Mouse (Mus musculus): ENCODE measurements around the gene Ggcx. TPM values are rescaled to one million over a fixed set of nuclear protein-coding genes. Genes with fewer than 3 reads are reported as not detected.

Gene Ggcx
- polyA plus RNA-seq, 1 experiment from 2014 or later, result 23.2 TPM

GRCm38 (mm10) chr6:72409567-72409966 lies 4.5 kb upstream of the Ggcx start:
- H3K27me3 ChIP-seq (ENCODE audit: control insufficient read depth, insufficient read depth, low read length), result no peaks in the 10 kb centered on the region
- no peak overlapping the region for H3K27ac ChIP-seq (ENCODE audit: low read length)
- H3K36me3 ChIP-seq (ENCODE audit: control insufficient read depth, insufficient read depth, low read length), result no peaks in the 10 kb centered on the region
- H3K4me2 ChIP-seq (replicated peaks; ENCODE audit: low read depth, low read length), result no peak overlapping the region
- H3K4me3 ChIP-seq (ENCODE audit: low read depth, low read length), result no peak overlapping the region
- no peaks in the 10 kb centered on the region for H3K4me1 ChIP-seq (ENCODE audit: control insufficient read depth, insufficient read depth, low read length)
- no peak for ATAC-seq (ENCODE audit: insufficient number of reproducible peaks, insufficient read depth, low FRiP score, low read depth)
- no peak overlapping the region for H3K9ac ChIP-seq (replicated peaks; ENCODE audit: low read depth, low read length)
- 11% methylated on average over 3 of the region's 3 CpGs for WGBS
- no peaks in the 10 kb centered on the region for H3K9me3 ChIP-seq (ENCODE audit: control insufficient read depth, low read depth, low read length)

GRCm38 (mm10) chr6:72410003-72410402 lies 4.1 kb upstream of the Ggcx start:
- peaks cover 2% of the 10 kb centered on the region; the same call in 1 of the 2 replicates for H3K4me1 ChIP-seq (ENCODE audit: control insufficient read depth, insufficient read depth, low read length)
- H3K4me3 ChIP-seq (ENCODE audit: low read depth, low read length), result no peak overlapping the region
- H3K9ac ChIP-seq (replicated peaks; ENCODE audit: low read depth, low read length), result no peak overlapping the region
- 21% methylated on average over 1 of the region's 1 CpGs for WGBS
- no peaks in the 10 kb centered on the region for H3K36me3 ChIP-seq (ENCODE audit: control insufficient read depth, insufficient read depth, low read length)
- no peaks in the 10 kb centered on the region for H3K27me3 ChIP-seq (ENCODE audit: control insufficient read depth, insufficient read depth, low read length)
- no peaks in the 10 kb centered on the region for H3K9me3 ChIP-seq (ENCODE audit: control insufficient read depth, low read depth, low read length)
- H3K27ac ChIP-seq (ENCODE audit: low read length), result no peak overlapping the region
- ATAC-seq (ENCODE audit: insufficient number of reproducible peaks, insufficient read depth, low FRiP score, low read depth), result no peak
- H3K4me2 ChIP-seq (replicated peaks; ENCODE audit: low read depth, low read length), result no peak overlapping the region

DNA sequence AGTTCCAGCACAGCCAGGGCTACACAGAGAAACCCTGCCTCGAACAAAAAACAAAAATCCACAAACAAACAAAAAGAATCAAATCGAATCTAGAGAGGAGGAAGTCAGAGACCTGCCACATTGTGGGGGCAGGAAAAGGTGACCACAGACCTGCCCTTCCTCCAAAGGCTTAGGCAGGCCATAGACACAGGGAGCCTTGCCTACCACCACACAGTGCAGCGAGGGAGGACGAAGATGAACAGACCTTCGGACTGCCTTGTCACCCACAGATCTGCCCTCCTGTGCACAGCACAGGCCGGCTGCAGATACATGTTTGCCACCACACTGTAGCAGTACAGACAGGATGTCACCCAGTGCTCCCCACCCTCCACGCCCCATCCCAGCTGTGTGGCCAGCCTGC lies 3.6 kb upstream of the Ggcx start:
- no peak overlapping the region for H3K4me2 ChIP-seq (replicated peaks; ENCODE audit: low read depth, low read length)
- 81% methylated on average over 7 of the region's 7 CpGs for WGBS
- no peak for ATAC-seq (ENCODE audit: insufficient number of reproducible peaks, insufficient read depth, low FRiP score, low read depth)
- no peak overlapping the region for H3K4me3 ChIP-seq (ENCODE audit: low read depth, low read length)
- no peak overlapping the region for H3K27ac ChIP-seq (ENCODE audit: low read length)
- peaks cover 6% of the 10 kb centered on the region; the same call in 1 of the 2 replicates for H3K4me1 ChIP-seq (ENCODE audit: control insufficient read depth, insufficient read depth, low read length)
- H3K9me3 ChIP-seq (ENCODE audit: control insufficient read depth, low read depth, low read length), result no peaks in the 10 kb centered on the region
- no peak overlapping the region for H3K9ac ChIP-seq (replicated peaks; ENCODE audit: low read depth, low read length)
- H3K36me3 ChIP-seq (ENCODE audit: control insufficient read depth, insufficient read depth, low read length), result no peaks in the 10 kb centered on the region
- H3K27me3 ChIP-seq (ENCODE audit: control insufficient read depth, insufficient read depth, low read length), result no peaks in the 10 kb centered on the region

GRCm38 (mm10) chr6:72415181-72415580 lies 1.1 kb downstream of the Ggcx start:
- H3K4me1 ChIP-seq (ENCODE audit: control insufficient read depth, insufficient read depth, low read length), result peaks cover 6% of the 10 kb centered on the region; the same call in 1 of the 2 replicates
- peak overlapping the region; percentile 87 for H3K4me3 ChIP-seq (ENCODE audit: low read depth, low read length)
- peaks cover 15% of the 10 kb centered on the region for H3K36me3 ChIP-seq (ENCODE audit: control insufficient read depth, insufficient read depth, low read length)
- no peaks in the 10 kb centered on the region for H3K9me3 ChIP-seq (ENCODE audit: control insufficient read depth, low read depth, low read length)
- peak overlapping the region; percentile 89; the same call in 1 of the 2 replicates for H3K9ac ChIP-seq (replicated peaks; ENCODE audit: low read depth, low read length)
- H3K27ac ChIP-seq (ENCODE audit: low read length), result no peak overlapping the region
- 79% methylated on average over 5 of the region's 5 CpGs for WGBS
- H3K4me2 ChIP-seq (replicated peaks; ENCODE audit: low read depth, low read length), result peak overlapping the region; percentile 81
- ATAC-seq (ENCODE audit: insufficient number of reproducible peaks, insufficient read depth, low FRiP score, low read depth), result no peak
- no peaks in the 10 kb centered on the region for H3K27me3 ChIP-seq (ENCODE audit: control insufficient read depth, insufficient read depth, low read length)

DNA sequence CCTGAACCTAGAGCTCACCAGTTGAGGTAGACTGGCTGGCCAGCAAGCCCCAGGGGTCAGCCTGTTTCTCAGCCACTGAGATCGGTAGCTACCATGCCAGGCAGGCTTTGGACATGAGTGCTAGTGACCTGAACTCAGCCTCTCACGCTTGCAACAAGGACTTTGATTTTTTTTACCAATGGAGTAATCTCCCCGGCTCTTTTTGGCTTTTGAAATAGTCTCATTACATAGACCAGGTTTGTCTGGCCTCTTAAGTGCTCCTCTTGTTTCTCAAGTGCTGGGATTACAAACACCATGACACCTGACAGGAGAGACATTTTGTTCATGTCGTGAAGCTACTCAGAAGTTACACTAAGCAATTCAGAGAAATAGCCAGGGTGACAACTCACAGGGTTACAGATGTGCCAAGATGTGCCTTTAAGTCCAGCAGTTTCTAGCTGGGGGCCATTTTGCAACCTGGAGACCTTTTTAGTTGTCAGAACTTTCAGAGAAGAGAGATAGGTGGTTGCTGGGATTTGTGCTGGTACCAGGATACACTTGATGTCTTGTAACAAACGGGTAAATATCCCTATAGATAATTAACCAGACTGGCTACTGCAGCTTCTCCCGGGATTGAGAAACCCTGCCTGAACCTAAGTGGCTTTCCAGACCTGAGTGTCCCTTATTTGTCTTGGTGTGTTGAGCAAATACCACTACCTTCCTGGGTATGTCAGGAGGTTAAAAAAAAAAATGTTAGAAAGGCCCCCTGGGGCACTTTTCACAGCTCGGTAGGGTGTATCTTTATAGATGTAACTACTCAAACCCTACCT lies 2.1 kb downstream of the Ggcx start:
- H3K4me1 ChIP-seq (ENCODE audit: control insufficient read depth, insufficient read depth, low read length), result peaks cover 6% of the 10 kb centered on the region; the same call in 1 of the 2 replicates
- H3K4me2 ChIP-seq (replicated peaks; ENCODE audit: low read depth, low read length), result no peak overlapping the region
- ATAC-seq (ENCODE audit: insufficient number of reproducible peaks, insufficient read depth, low FRiP score, low read depth), result no peak
- no peak overlapping the region for H3K9ac ChIP-seq (replicated peaks; ENCODE audit: low read depth, low read length)
- no peaks in the 10 kb centered on the region for H3K27me3 ChIP-seq (ENCODE audit: control insufficient read depth, insufficient read depth, low read length)
- H3K9me3 ChIP-seq (ENCODE audit: control insufficient read depth, low read depth, low read length), result no peaks in the 10 kb centered on the region
- no peak overlapping the region for H3K4me3 ChIP-seq (ENCODE audit: low read depth, low read length)
- 67% methylated on average over 7 of the region's 7 CpGs for WGBS
- H3K27ac ChIP-seq (ENCODE audit: low read length), result no peak overlapping the region
- H3K36me3 ChIP-seq (ENCODE audit: control insufficient read depth, insufficient read depth, low read length), result peaks cover 21% of the 10 kb centered on the region

DNA sequence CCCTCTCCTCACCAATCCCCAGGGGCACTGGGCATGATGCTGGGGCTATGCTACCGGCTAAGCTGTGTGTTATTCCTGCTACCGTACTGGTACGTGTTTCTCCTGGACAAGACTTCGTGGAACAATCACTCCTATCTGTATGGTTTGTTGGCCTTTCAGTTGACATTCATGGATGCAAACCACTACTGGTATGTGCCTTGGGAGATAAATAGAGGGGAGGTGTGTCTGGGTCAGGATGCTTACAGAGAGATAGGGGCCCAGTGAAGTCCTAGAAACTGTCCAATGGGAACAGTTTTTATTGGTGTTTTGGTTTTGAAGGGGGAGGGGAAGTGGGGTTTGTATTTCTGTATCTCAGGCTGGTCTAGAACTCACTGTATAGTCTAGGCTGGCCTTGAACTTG lies 4.2 kb downstream of the Ggcx start:
- H3K27ac ChIP-seq (ENCODE audit: low read length), result no peak overlapping the region
- H3K4me3 ChIP-seq (ENCODE audit: low read depth, low read length), result no peak overlapping the region
- WGBS, result 93% methylated on average over 4 of the region's 4 CpGs
- H3K9me3 ChIP-seq (ENCODE audit: control insufficient read depth, low read depth, low read length), result no peaks in the 10 kb centered on the region
- H3K9ac ChIP-seq (replicated peaks; ENCODE audit: low read depth, low read length), result no peak overlapping the region
- H3K36me3 ChIP-seq (ENCODE audit: control insufficient read depth, insufficient read depth, low read length), result peaks cover 35% of the 10 kb centered on the region
- ATAC-seq (ENCODE audit: insufficient number of reproducible peaks, insufficient read depth, low FRiP score, low read depth), result no peak
- no peak overlapping the region for H3K4me2 ChIP-seq (replicated peaks; ENCODE audit: low read depth, low read length)
- H3K4me1 ChIP-seq (ENCODE audit: control insufficient read depth, insufficient read depth, low read length), result peaks cover 6% of the 10 kb centered on the region; the same call in 1 of the 2 replicates
- H3K27me3 ChIP-seq (ENCODE audit: control insufficient read depth, insufficient read depth, low read length), result no peaks in the 10 kb centered on the region

DNA sequence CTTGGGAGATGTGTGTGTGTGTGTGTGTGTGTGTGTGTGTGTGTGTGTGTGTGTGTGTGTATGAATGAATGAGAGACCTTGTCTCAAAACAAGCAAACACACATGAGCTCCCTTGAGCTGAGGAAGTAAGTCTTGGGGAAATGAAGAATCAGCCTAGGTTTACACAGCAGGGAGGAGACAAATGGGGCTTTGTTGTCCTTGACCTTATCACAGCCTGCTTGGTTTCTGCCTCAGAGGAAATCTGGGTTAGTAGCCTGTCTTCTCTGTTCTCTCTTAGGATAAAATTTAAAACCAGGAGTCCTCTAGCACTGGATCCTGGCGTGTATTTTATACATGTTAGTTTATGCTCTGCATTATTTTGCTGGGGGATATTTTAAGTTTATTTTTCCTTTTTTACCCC lies 5.7 kb downstream of the Ggcx start:
- 85% methylated on average over 1 of the region's 1 CpGs for WGBS
- H3K27ac ChIP-seq (ENCODE audit: low read length), result no peak overlapping the region; the same call in 1 of the 2 replicates
- no peak overlapping the region for H3K9ac ChIP-seq (replicated peaks; ENCODE audit: low read depth, low read length)
- H3K9me3 ChIP-seq (ENCODE audit: control insufficient read depth, low read depth, low read length), result no peaks in the 10 kb centered on the region
- no peak overlapping the region for H3K4me2 ChIP-seq (replicated peaks; ENCODE audit: low read depth, low read length)
- no peak for ATAC-seq (ENCODE audit: insufficient number of reproducible peaks, insufficient read depth, low FRiP score, low read depth)
- no peaks in the 10 kb centered on the region for H3K27me3 ChIP-seq (ENCODE audit: control insufficient read depth, insufficient read depth, low read length)
- no peak overlapping the region for H3K4me3 ChIP-seq (ENCODE audit: low read depth, low read length)
- peaks cover 50% of the 10 kb centered on the region for H3K36me3 ChIP-seq (ENCODE audit: control insufficient read depth, insufficient read depth, low read length)
- H3K4me1 ChIP-seq (ENCODE audit: control insufficient read depth, insufficient read depth, low read length), result peaks cover 6% of the 10 kb centered on the region; the same call in 1 of the 2 replicates

GRCm38 (mm10) chr6:72420901-72421300 lies 6.8 kb downstream of the Ggcx start:
- Histone ChIP-seq H3K4me2 (replicated peaks; ENCODE audit: low read depth, low read length) (no peak overlapping the region), H3K27ac (ENCODE audit: low read length) (no peak overlapping the region), H3K4me3 (ENCODE audit: low read depth, low read length) (no peak overlapping the region), H3K36me3 (ENCODE audit: control insufficient read depth, insufficient read depth, low read length) (peaks cover 61% of the 10 kb centered on the region), H3K9ac (replicated peaks; ENCODE audit: low read depth, low read length) (no peak overlapping the region), H3K27me3 (ENCODE audit: control insufficient read depth, insufficient read depth, low read length) (no peaks in the 10 kb centered on the region), H3K4me1 (ENCODE audit: control insufficient read depth, insufficient read depth, low read length) (no peaks in the 10 kb centered on the region), H3K9me3 (ENCODE audit: control insufficient read depth, low read depth, low read length) (no peaks in the 10 kb centered on the region)
- 88% methylated on average over 10 of the region's 10 CpGs for WGBS
- no peak for ATAC-seq (ENCODE audit: insufficient number of reproducible peaks, insufficient read depth, low FRiP score, low read depth)

All from stomach, embryonic 14.5 days (tissue).